8 mouse cellular contexts compared by ENCODE assay signal in the genomic region with DNA sequence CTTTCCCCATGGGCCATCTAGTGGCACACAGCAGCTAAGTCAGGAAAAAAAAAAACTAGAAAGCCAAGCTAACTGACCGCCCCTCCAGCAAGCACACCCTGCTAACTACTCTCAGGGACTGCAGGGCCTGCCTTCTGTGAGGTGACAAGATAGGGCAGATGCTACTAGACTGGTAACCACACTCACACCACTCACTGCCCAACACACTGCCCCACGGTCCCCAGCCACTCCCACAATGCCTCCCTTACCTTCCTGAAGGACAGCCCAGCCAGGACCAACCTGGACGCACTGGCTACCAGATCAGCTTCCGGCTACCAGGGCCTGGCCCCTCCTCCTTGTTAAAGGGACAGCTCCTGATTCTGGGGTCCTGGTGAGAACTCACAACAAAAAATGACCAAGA. TPM values are rescaled to one million over a fixed set of nuclear protein-coding genes. Genes with fewer than 3 reads are reported as not detected.
A peak's percentile ranks its signal among the peaks of the same experiment; 100 is the strongest.
DNase-seq lines count a peak whose midpoint lies in the region; ATAC-seq and TF ChIP-seq lines count a peak whose summit lies in the region.

No protein-coding gene starts in this region.

- ATAC-seq in lung, embryonic 14.5 days (ENCODE audit: insufficient read depth): peak; percentile 21; the same call in 1 of the 2 replicates
- ATAC-seq in forebrain, embryonic 15.5 days (replicated peaks): no peak
- ATAC-seq in midbrain, embryonic 11.5 days (ENCODE audit: low FRiP score): no peak

- no peak overlapping the region for H3K9ac ChIP-seq in lung, embryonic 14.5 days
- H3K9ac ChIP-seq in forebrain, embryonic 15.5 days (replicated peaks): no peak overlapping the region
- 0 out of 2 replicates have a peak overlapping the region, but pooled peaks have one; percentile 9 for H3K9ac ChIP-seq in midbrain, embryonic 11.5 days (ENCODE audit: low read length)

- no peaks in the 10 kb centered on the region for H3K4me1 ChIP-seq in lung, embryonic 14.5 days (ENCODE audit: insufficient read depth)
- H3K4me1 ChIP-seq in forebrain, embryonic 15.5 days: no peaks in the 10 kb centered on the region
- H3K4me1 ChIP-seq in midbrain, embryonic 11.5 days (ENCODE audit: control insufficient read depth, insufficient read depth, low read length): no peaks in the 10 kb centered on the region

- peak; percentile 13 for DNase-seq in lung, embryonic 14.5 days
- no peak for DNase-seq in lung, postnatal 25 days (ENCODE audit: low spot score)
- peak; percentile 55 for DNase-seq in kidney, adult 18-20 months
- DNase-seq in midbrain, embryonic 11.5 days (ENCODE audit: low spot score, missing footprints): no peak
- DNase-seq in right cerebral cortex, adult 18-20 months: no peak
- no peak for DNase-seq in right cerebral cortex, postnatal 25 days
- DNase-seq in right cerebral cortex, adult 2 months (ENCODE audit: low spot score in 2 of 2): no peak

- H3K4me3 ChIP-seq in lung, embryonic 14.5 days (ENCODE audit: low read depth, low read length): peak overlapping the region; percentile 12; the same call in 1 of the 2 replicates
- 0 out of 2 replicates have a peak overlapping the region, but pooled peaks have one; percentile 4 for H3K4me3 ChIP-seq in forebrain, embryonic 15.5 days
- H3K4me3 ChIP-seq in midbrain, embryonic 11.5 days (ENCODE audit: low read depth, low read length): no peak overlapping the region

- no peaks in the 10 kb centered on the region for H3K36me3 ChIP-seq in lung, embryonic 14.5 days (ENCODE audit: insufficient read depth)
- no peaks in the 10 kb centered on the region for H3K36me3 ChIP-seq in forebrain, embryonic 15.5 days
- H3K36me3 ChIP-seq in midbrain, embryonic 11.5 days (ENCODE audit: control insufficient read depth, insufficient read depth, low read length): no peaks in the 10 kb centered on the region

- WGBS in lung, embryonic 14.5 days: 10% methylated on average over 4 of the region's 4 CpGs
- 8% methylated on average over 4 of the region's 4 CpGs for WGBS in forebrain, embryonic 15.5 days
- 3% methylated on average over 4 of the region's 4 CpGs for WGBS in midbrain, embryonic 11.5 days

- TF ChIP-seq CTCF in lung, embryonic 14.5 days (IDR thresholded peaks at IDR 0.05; ENCODE audit: low read depth): 0 out of 2 replicates have a peak, but pooled peaks have one; percentile 16

- peak overlapping the region; percentile 35; the same call in 1 of the 2 replicates for H3K4me2 ChIP-seq in lung, embryonic 14.5 days
- H3K4me2 ChIP-seq in forebrain, embryonic 15.5 days (replicated peaks): no peak overlapping the region
- no peak overlapping the region; the same call in 1 of the 2 replicates for H3K4me2 ChIP-seq in midbrain, embryonic 11.5 days

- H3K9me3 ChIP-seq in lung, embryonic 14.5 days (ENCODE audit: low read depth, low read length): no peaks in the 10 kb centered on the region
- H3K9me3 ChIP-seq in forebrain, embryonic 15.5 days: no peaks in the 10 kb centered on the region
- H3K9me3 ChIP-seq in midbrain, embryonic 11.5 days (ENCODE audit: control insufficient read depth, low read length): no peaks in the 10 kb centered on the region

- H3K27ac ChIP-seq in lung, embryonic 14.5 days (ENCODE audit: low read depth): no peak overlapping the region
- no peak overlapping the region for H3K27ac ChIP-seq in forebrain, embryonic 15.5 days (replicated peaks)
- no peak overlapping the region for H3K27ac ChIP-seq in midbrain, embryonic 11.5 days (ENCODE audit: low read depth, low read length)

- no peaks in the 10 kb centered on the region for H3K27me3 ChIP-seq in lung, embryonic 14.5 days (ENCODE audit: insufficient read depth, low read length)
- H3K27me3 ChIP-seq in forebrain, embryonic 15.5 days: no peaks in the 10 kb centered on the region
- H3K27me3 ChIP-seq in midbrain, embryonic 11.5 days (ENCODE audit: control insufficient read depth, insufficient read depth, low read length): no peaks in the 10 kb centered on the region

RNA-seq across cellular contexts. Expression of gene Sdsl, which starts 5.6 kb away (rescaled TPM):
- 3.3 and 4.7 TPM in 2 replicates for polyA plus RNA-seq in lung, embryonic 14.5 days (2014; fragmentation: Nextera tagmentation; extraction: Ambion mirVana)
- polyA plus RNA-seq in forebrain, embryonic 15.5 days (2015; fragmentation: Nextera tagmentation; extraction: Ambion mirVana): 2.3 and 2.6 TPM in 2 replicates
- polyA plus RNA-seq in midbrain, embryonic 11.5 days (2014; fragmentation: Nextera tagmentation; extraction: Ambion mirVana): 4.2 TPM in 2 replicates

RNA-seq across cellular contexts. Expression of gene Sds, which starts 9.3 kb away (rescaled TPM):
- polyA plus RNA-seq in lung, embryonic 14.5 days (2014; fragmentation: Nextera tagmentation; extraction: Ambion mirVana): not detected in 2 replicates
- not detected in 2 replicates for polyA plus RNA-seq in forebrain, embryonic 15.5 days (2015; fragmentation: Nextera tagmentation; extraction: Ambion mirVana)
- not detected in 2 replicates for polyA plus RNA-seq in midbrain, embryonic 11.5 days (2014; fragmentation: Nextera tagmentation; extraction: Ambion mirVana)

RNA-seq across cellular contexts. Expression of gene Lhx5, which starts 35.5 kb away (rescaled TPM):
- polyA plus RNA-seq in lung, embryonic 14.5 days (2014; fragmentation: Nextera tagmentation; extraction: Ambion mirVana): not detected in 2 replicates
- 6.3 and 7.0 TPM in 2 replicates for polyA plus RNA-seq in forebrain, embryonic 15.5 days (2015; fragmentation: Nextera tagmentation; extraction: Ambion mirVana)
- polyA plus RNA-seq in midbrain, embryonic 11.5 days (2014; fragmentation: Nextera tagmentation; extraction: Ambion mirVana): 21.5 and 22.0 TPM in 2 replicates

RNA-seq across cellular contexts. Expression of gene Plbd2, which starts 36.4 kb away (rescaled TPM):
- polyA plus RNA-seq in lung, embryonic 14.5 days (2014; fragmentation: Nextera tagmentation; extraction: Ambion mirVana): 46.3 and 49.6 TPM in 2 replicates
- 24.0 and 25.6 TPM in 2 replicates for polyA plus RNA-seq in forebrain, embryonic 15.5 days (2015; fragmentation: Nextera tagmentation; extraction: Ambion mirVana)
- polyA plus RNA-seq in midbrain, embryonic 11.5 days (2014; fragmentation: Nextera tagmentation; extraction: Ambion mirVana): 20.2 and 21.9 TPM in 2 replicates

RNA-seq across cellular contexts. Expression of gene Slc8b1, which starts 43.9 kb away (rescaled TPM):
- 2.7 and 3.6 TPM in 2 replicates for polyA plus RNA-seq in lung, embryonic 14.5 days (2014; fragmentation: Nextera tagmentation; extraction: Ambion mirVana)
- polyA plus RNA-seq in forebrain, embryonic 15.5 days (2015; fragmentation: Nextera tagmentation; extraction: Ambion mirVana): 2.2 and 2.4 TPM in 2 replicates
- 1.3 and 1.8 TPM in 2 replicates for polyA plus RNA-seq in midbrain, embryonic 11.5 days (2014; fragmentation: Nextera tagmentation; extraction: Ambion mirVana)

Comparison
In these comparisons a context has a peak if more than half of its experiments do, and no peak if none do; other contexts are left out.
1. DNase-seq: peak in lung, embryonic 14.5 days (single experiment) and kidney, adult 18-20 months (single experiment); none in lung, postnatal 25 days (single experiment), midbrain, embryonic 11.5 days (single experiment), right cerebral cortex, adult 18-20 months (single experiment), right cerebral cortex, postnatal 25 days (single experiment) and right cerebral cortex, adult 2 months (0 of 2).